Mouse (Mus musculus) heart, postnatal 0 days (tissue): ENCODE measurements around the gene 6030468B19Rik. TPM values are rescaled to one million over a fixed set of nuclear protein-coding genes. Genes with fewer than 3 reads are reported as not detected.
"Not testable (repeated sequence)": the region's sequence is repeated elsewhere in the genome, so short reads cannot be mapped to it uniquely, and the experiment has no call there.

Experiments used
- ATAC-seq: fragments of 200-750 bp; cut with Nextera tagmentation; 2 replicates; pipeline ENCODE4 v1.8.0; 2017; ENCODE audit warnings: low read depth, moderate number of reproducible peaks, moderate library complexity; ENCODE audit not compliant: insufficient read depth
- DNase-seq: peaks from one replicate; pipeline ENCODE4 v3.0.0-alpha.2; 2016; ENCODE audit warnings: low spot score
- H3K27ac ChIP-seq: fragments of 300-500 bp; sonication (generic); 2 replicates; pipeline ENCODE4 v1.5.1; 2014; ENCODE audit warnings: low read depth, mild to moderate bottlenecking
- H3K27me3 ChIP-seq: fragments of 300-500 bp; sonication (generic); 2 replicates; pipeline ENCODE4 v1.6.1; 2014; ENCODE audit warnings: low read length, mixed read lengths; ENCODE audit not compliant: control insufficient read depth, insufficient read depth
- H3K36me3 ChIP-seq: fragments of 300-500 bp; sonication (generic); replicated peaks from 2 replicates; pipeline ENCODE4 v1.6.1; 2014; ENCODE audit warnings: low read length, mixed read lengths; ENCODE audit not compliant: control insufficient read depth, insufficient read depth
- H3K4me1 ChIP-seq: fragments of 300-500 bp; sonication (generic); 2 replicates; pipeline ENCODE4 v1.6.1; 2014; ENCODE audit warnings: antibody characterized with exemption; ENCODE audit not compliant: control insufficient read depth, insufficient read depth
- H3K4me2 ChIP-seq: fragments of 300-500 bp; sonication (generic); 2 replicates; pipeline ENCODE4 v1.6.1; 2014; ENCODE audit warnings: low read depth, mild to moderate bottlenecking, low read length, moderate library complexity
- H3K4me3 ChIP-seq: fragments of 300-500 bp; sonication (generic); 2 replicates; pipeline ENCODE4 v1.5.1; 2014; ENCODE audit warnings: low read depth, low read length
- H3K9ac ChIP-seq: fragments of 300-500 bp; sonication (generic); replicated peaks from 2 replicates; pipeline ENCODE4 v1.6.1; 2014; ENCODE audit warnings: low read depth, low read length, mixed read lengths
- H3K9me3 ChIP-seq: fragments of 300-500 bp; sonication (generic); replicated peaks from 2 replicates; pipeline ENCODE4 v1.6.1; 2016; ENCODE audit warnings: low read length; ENCODE audit not compliant: control insufficient read depth
- CTCF ChIP-seq: IDR thresholded peaks from 2 replicates; pipeline ENCODE4 v1.5.1; 2016; ENCODE audit warnings: antibody characterized with exemption, control low read depth, low read depth
- EP300 ChIP-seq: IDR thresholded peaks from 2 replicates; pipeline ENCODE4 v1.6.1; 2016; ENCODE audit warnings: antibody characterized with exemption, low read depth
- WGBS: fragments of 180-500 bp; shearing (Covaris S2); extraction: QIAGEN DNeasy Blood & Tissue Kit; methylation state at CpG from one replicate; pipeline ENCODE4 v1.1.7; 2014; 5-methylcytosine and 5-hydroxymethylcytosine counted together
- polyA plus RNA-seq: library from polyadenylated mRNA; unstranded; fragments of >200 nt; fragmentation: Nextera tagmentation; extraction: Ambion mirVana; gene quantifications from 2 replicates; pipeline ENCODE4 v1.2.1, GENCODE M21; 2015
- total RNA-seq: library from RNA; depleted of rRNA; stranded (reverse); fragments of >200 nt; gene quantifications from 2 replicates; pipeline ENCODE4 v1.2.3, GENCODE M21; 2014; ENCODE audit warnings: low replicate concordance

The 6030468B19Rik gene
- total and polyA plus RNA-seq, 2 experiments from 2014 or later, result not detected

DNA sequence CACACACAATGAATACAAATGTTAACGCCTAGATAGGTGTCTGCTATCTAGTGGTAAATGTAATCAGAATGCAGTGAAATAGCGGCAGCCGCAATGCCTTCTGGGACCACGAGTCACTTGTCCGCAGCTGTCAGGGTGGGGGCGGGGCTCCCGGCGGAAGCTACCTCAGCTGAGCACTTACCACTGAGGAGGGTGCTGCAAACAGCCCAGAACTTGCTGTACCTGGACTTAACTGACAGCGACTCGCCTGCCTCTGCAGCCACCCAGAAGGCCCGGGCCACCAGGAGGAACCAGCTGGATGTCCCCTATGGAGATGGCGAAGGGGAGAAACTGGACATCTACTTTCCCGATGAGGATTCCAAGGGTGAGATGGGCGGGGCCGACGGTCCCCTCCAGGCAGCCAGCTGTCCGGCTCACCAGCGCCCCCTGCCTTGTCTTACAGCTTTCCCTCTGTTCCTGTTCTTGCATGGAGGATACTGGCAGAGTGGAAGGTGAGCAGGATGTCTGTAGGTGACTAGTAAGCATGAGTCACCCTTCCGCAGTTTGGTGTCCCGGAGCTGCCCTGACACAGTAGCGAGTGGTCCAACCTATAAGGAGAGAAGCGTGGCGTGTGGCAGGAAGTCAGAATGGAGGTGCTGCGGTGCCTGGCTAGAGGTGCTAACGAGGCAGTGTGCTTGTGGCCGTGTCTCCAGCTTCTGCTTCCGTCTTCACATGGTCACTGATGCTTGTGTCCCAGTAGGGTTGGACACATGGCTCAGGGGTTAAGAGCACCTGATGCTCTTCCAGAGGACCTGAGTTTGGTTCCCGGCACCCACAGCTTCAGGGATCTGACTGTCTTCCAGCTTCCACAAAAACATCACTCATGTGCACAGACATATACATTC is 34.9 kb downstream of the 6030468B19Rik start:
- DNase-seq, result peak; percentile 61
- no peaks in the 10 kb centered on the region for H3K9me3 ChIP-seq
- no peaks in the 10 kb centered on the region for H3K27me3 ChIP-seq
- 32% methylated on average over 28 of the region's 28 CpGs for WGBS
- H3K9ac ChIP-seq, result no peak overlapping the region
- no peaks in the 10 kb centered on the region for H3K36me3 ChIP-seq
- peaks cover 40% of the 10 kb centered on the region for H3K4me1 ChIP-seq
- peak overlapping the region; percentile 54 for H3K4me2 ChIP-seq
- peak overlapping the region; percentile 24; the same call in 1 of the 2 replicates for H3K4me3 ChIP-seq
- ATAC-seq, result no peak
- TF ChIP-seq EP300 (no peak), CTCF (peak; percentile 55)
- peak overlapping the region; percentile 18; the same call in 1 of the 2 replicates for H3K27ac ChIP-seq

DNA sequence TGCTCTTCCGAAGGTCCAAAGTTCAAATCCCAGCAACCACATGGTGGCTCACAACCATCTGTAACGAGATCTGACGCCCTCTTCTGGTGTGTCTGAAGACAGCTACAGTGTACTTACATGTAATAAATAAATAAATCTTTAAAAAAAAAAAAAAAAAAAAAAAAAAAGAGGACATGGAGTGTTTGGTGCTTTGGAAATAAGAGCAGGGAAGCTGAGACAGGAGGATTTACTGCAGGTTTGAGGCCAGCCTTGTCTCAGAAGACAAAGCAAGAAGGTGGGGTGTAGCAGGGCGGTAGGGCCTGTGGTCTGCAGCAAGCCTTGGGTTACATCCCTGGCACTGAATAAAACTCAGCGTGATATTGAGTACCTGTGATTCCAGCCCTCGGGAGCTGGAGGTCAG is 36.0 kb downstream of the 6030468B19Rik start:
- H3K4me1 ChIP-seq, result peaks cover 36% of the 10 kb centered on the region
- ATAC-seq, H3K27me3 ChIP-seq, H3K27ac ChIP-seq, H3K36me3 ChIP-seq, DNase-seq, H3K9me3 ChIP-seq, H3K4me3 ChIP-seq, H3K9ac ChIP-seq, H3K4me2 ChIP-seq: not testable (repeated sequence)
- 93% methylated on average over 4 of the region's 6 CpGs for WGBS

DNA sequence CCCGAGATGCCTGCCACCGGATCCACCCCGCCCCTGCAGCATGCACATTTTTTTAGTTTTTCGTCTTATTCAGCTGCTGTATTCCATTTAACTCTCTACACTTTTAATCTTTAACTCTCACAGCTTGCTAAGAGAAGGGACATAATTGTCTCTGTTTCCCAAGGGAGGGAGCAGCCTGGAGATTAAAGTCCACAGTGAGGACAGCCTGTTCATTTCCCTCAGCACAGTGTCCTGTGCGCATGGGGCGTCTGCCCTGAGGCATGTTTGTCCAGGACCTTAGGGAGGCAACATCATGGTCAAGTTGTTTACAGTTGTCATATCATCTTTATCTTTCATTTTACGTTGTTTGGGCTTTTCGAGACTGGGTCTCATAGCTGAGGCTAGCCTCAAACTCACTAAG is 36.6 kb downstream of the 6030468B19Rik start:
- Histone ChIP-seq H3K4me1 (peaks cover 36% of the 10 kb centered on the region), H3K9ac (no peak overlapping the region), H3K36me3 (no peaks in the 10 kb centered on the region), H3K27ac (no peak overlapping the region), H3K9me3 (no peaks in the 10 kb centered on the region), H3K4me3 (no peak overlapping the region), H3K4me2 (no peak overlapping the region), H3K27me3 (no peaks in the 10 kb centered on the region)
- 90% methylated on average over 8 of the region's 8 CpGs for WGBS
- ATAC-seq, result no peak
- TF ChIP-seq CTCF (no peak), EP300 (no peak)
- DNase-seq, result no peak

DNA sequence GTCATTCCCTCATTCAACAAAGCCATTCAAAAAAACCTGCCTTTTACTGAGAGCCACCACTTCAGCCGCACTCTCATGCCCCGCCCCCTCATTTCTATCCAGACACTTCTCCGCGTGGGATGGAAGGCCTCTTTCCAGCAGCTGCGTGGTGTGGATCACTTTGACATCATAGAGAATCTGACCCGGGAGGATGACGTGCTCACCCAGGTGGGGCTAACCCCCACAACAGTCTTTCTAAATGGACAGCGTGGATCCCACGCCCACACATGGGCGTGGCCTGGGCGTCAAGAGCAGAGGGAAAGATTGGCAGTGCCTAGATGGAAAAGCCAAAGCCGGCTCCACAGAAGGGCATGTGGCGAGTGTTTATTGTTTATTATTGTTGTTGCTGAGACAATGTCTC is 38.8 kb downstream of the 6030468B19Rik start:
- H3K9ac ChIP-seq, result no peak overlapping the region
- DNase-seq (no peak), ATAC-seq (peak; percentile 25; the same call in 1 of the 2 replicates)
- no peaks in the 10 kb centered on the region for H3K36me3 ChIP-seq
- peak overlapping the region; percentile 36; the same call in 1 of the 2 replicates for H3K4me2 ChIP-seq
- WGBS, result 20% methylated on average over 13 of the region's 13 CpGs
- no peaks in the 10 kb centered on the region for H3K27me3 ChIP-seq
- peaks cover 17% of the 10 kb centered on the region for H3K4me1 ChIP-seq
- H3K4me3 ChIP-seq, result no peak overlapping the region
- H3K27ac ChIP-seq, result no peak overlapping the region
- H3K9me3 ChIP-seq, result no peaks in the 10 kb centered on the region
- TF ChIP-seq CTCF, result no peak
- TF ChIP-seq EP300, result no peak

DNA sequence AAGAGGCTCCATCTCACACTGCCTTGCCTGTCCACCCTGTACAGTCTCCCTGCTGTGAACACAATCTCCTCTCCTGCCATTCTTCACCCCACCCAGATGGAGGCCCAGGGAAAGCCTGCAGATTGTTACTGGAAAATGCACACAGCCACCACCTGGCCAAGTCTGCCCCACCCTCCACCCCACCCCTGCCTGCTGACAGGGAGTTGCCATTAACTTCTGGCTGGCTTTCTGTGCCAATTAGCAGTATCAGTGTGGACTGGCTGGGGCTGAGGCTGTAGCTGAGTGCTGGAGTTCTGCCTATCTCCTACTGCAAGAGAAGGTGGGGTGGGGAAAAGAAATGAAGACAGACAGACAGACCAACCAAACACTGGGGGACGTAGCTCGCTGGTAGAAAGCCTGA is 41.1 kb downstream of the 6030468B19Rik start:
- 38% methylated on average over 2 of the region's 2 CpGs for WGBS
- peak; percentile 87 for ATAC-seq
- H3K4me3 ChIP-seq, result no peak overlapping the region
- H3K9me3 ChIP-seq, result no peaks in the 10 kb centered on the region
- H3K4me1 ChIP-seq, result peaks cover 12% of the 10 kb centered on the region
- H3K4me2 ChIP-seq, result no peak overlapping the region
- H3K36me3 ChIP-seq, result no peaks in the 10 kb centered on the region
- no peaks in the 10 kb centered on the region for H3K27me3 ChIP-seq
- H3K27ac ChIP-seq, result peak overlapping the region; percentile 66
- no peak for TF ChIP-seq EP300
- TF ChIP-seq CTCF, result no peak
- DNase-seq, result peak; percentile 73
- no peak overlapping the region for H3K9ac ChIP-seq

DNA sequence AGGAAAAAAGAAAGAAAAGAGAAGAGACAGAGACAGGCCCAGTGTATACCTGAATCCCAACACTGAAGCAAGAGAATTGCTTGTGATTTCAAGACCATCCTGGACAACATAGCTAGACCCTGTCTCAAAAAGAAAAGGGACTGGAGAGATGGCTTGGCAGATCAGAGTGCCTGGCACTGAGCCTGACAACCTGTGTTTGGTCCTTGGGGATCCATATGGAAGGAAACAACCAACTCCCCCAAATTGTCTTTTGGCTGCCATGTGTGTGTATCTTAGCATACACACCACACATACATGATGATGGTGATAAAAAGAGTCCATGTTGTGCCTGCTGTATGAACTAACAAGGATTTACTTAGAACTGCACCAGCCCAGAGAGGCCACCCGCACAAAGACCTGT is 41.6 kb downstream of the 6030468B19Rik start:
- ATAC-seq (no peak), DNase-seq (no peak)
- H3K4me2 ChIP-seq, result no peak overlapping the region
- WGBS, result 76% methylated on average over 1 of the region's 1 CpGs
- no peaks in the 10 kb centered on the region for H3K36me3 ChIP-seq
- H3K4me1 ChIP-seq, result peaks cover 12% of the 10 kb centered on the region
- TF ChIP-seq CTCF, result no peak
- TF ChIP-seq EP300, result no peak
- no peak overlapping the region for H3K4me3 ChIP-seq
- no peaks in the 10 kb centered on the region for H3K27me3 ChIP-seq
- H3K27ac ChIP-seq, result peak overlapping the region; percentile 66
- H3K9ac ChIP-seq, result no peak overlapping the region
- no peaks in the 10 kb centered on the region for H3K9me3 ChIP-seq
